Mouse (Mus musculus) hindbrain, embryonic 13.5 days (tissue): ENCODE measurements at regions not wholly inside any gene's neighbourhood (a gene's known extent, or its start where the extent isn't known, plus 50 kb on each side); places are given as distances from the start of the nearest gene placed in this dataset.

Source experiments
- ATAC-seq: fragments of 200-750 bp; cut with Nextera tagmentation; 2 replicates; pipeline ENCODE4 v1.8.0; 2017; ENCODE audit warnings: moderate TSS enrichment; ENCODE audit not compliant: low FRiP score
- H3K27ac ChIP-seq: fragments of 300-500 bp; sonication (generic); 2 replicates; pipeline ENCODE4 v1.5.1; 2015; ENCODE audit warnings: inconsistent platforms, mild to moderate bottlenecking, moderate library complexity
- H3K27me3 ChIP-seq: fragments of 300-500 bp; sonication (generic); 2 replicates; pipeline ENCODE4 v1.6.1; 2015; ENCODE audit warnings: mild to moderate bottlenecking, inconsistent platforms
- H3K36me3 ChIP-seq: fragments of 300-500 bp; sonication (generic); 2 replicates; pipeline ENCODE4 v1.6.1; 2015; ENCODE audit warnings: mild to moderate bottlenecking, inconsistent platforms
- H3K4me1 ChIP-seq: fragments of 300-500 bp; sonication (generic); replicated peaks from 2 replicates; pipeline ENCODE4 v1.6.1; 2015; ENCODE audit warnings: inconsistent platforms
- H3K4me2 ChIP-seq: fragments of 300-500 bp; sonication (generic); 2 replicates; pipeline ENCODE4 v1.6.1; 2015; ENCODE audit warnings: inconsistent platforms, mild to moderate bottlenecking, moderate library complexity
- H3K4me3 ChIP-seq: fragments of 300-500 bp; sonication (generic); 2 replicates; pipeline ENCODE4 v1.5.1; 2015; ENCODE audit warnings: mild to moderate bottlenecking, inconsistent platforms
- H3K9ac ChIP-seq: fragments of 300-500 bp; sonication (generic); 2 replicates; pipeline ENCODE4 v1.6.1; 2015; ENCODE audit warnings: mild to moderate bottlenecking, inconsistent platforms
- H3K9me3 ChIP-seq: fragments of 300-500 bp; sonication (generic); 2 replicates; pipeline ENCODE4 v1.6.1; 2016; ENCODE audit warnings: inconsistent platforms
- WGBS: fragments of 180-500 bp; shearing (Covaris S2); methylation state at CpG from one replicate; pipeline ENCODE4 v1.1.7; 2015; 5-methylcytosine and 5-hydroxymethylcytosine counted together

DNA sequence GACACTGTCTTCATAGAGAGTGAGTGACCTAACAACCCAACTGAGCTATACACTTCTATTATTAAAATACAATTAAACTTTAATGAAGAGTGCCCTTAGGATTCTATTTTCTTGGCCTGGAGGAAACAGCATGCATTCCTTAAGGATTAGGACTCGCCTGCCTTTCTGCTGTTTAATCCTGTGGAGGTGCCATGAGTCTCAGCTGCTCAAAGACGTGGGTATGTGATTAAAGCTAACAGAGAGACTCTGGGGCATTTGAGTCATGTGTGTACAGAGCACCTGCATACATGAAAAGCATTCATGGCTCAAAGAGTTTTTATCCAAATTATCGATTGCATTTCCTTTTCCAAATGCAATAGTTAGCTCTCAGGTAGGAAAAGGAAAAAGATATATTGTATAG, 51.7 kb upstream of the Robo1 start:
- H3K4me2 ChIP-seq, result no peak overlapping the region
- H3K9ac ChIP-seq, result no peak overlapping the region
- no peak overlapping the region for H3K4me3 ChIP-seq
- ATAC-seq, result no peak
- no peak overlapping the region for H3K27ac ChIP-seq
- no peaks in the 10 kb centered on the region for H3K27me3 ChIP-seq
- WGBS, result 59% methylated on average over 3 of the region's 3 CpGs
- no peaks in the 10 kb centered on the region for H3K36me3 ChIP-seq
- H3K9me3 ChIP-seq, result no peaks in the 10 kb centered on the region
- peaks cover 3% of the 10 kb centered on the region; the same call in 1 of the 2 replicates for H3K4me1 ChIP-seq
